In genomic region chr7:101384931-101385330, GRCm38 (mm10) we compare ENCODE assay signal across 15 mouse cellular contexts. TPM values are rescaled to one million over a fixed set of nuclear protein-coding genes. Genes with fewer than 3 reads are reported as not detected.
DNase-seq lines count a peak whose midpoint lies in the region; ATAC-seq and TF ChIP-seq lines count a peak whose summit lies in the region.
"Had no signal": no experiment of that assay in that cellular context is flagged by ENCODE, and none has a peak within 500 bp of the region (broad histone marks: within the 10 kb centered on the region; RNA-seq: fewer than 3 reads in every experiment).

No protein-coding gene starts in this region.

- no peaks in the 10 kb centered on the region for H3K36me3 ChIP-seq in heart, adult 2 months (ENCODE audit: control insufficient read depth, insufficient read depth, low read length)
- peaks cover 32% of the 10 kb centered on the region; the same call in 1 of the 2 replicates for H3K36me3 ChIP-seq in liver, embryonic 15.5 days (replicated peaks)
- H3K36me3 ChIP-seq: hindbrain, embryonic 13.5 days had no signal

- H3K4me1 ChIP-seq in heart, adult 2 months (ENCODE audit: control insufficient read depth, insufficient read depth, low read length), result peaks cover 16% of the 10 kb centered on the region
- H3K4me1 ChIP-seq in lung, adult 2 months (ENCODE audit: control insufficient read depth, insufficient read depth, low read length), result peaks cover 19% of the 10 kb centered on the region
- peaks cover 56% of the 10 kb centered on the region for H3K4me1 ChIP-seq in bone marrow macrophage, adult 2 months (ENCODE audit: control insufficient read depth, insufficient read depth, low read length)
- peaks cover 39% of the 10 kb centered on the region for H3K4me1 ChIP-seq in liver, embryonic 15.5 days (replicated peaks)

- 31% methylated on average over 10 of the region's 10 CpGs for WGBS in heart, adult 2 months
- WGBS in lung, adult 2 months, result 32% methylated on average over 10 of the region's 10 CpGs
- 55% methylated on average over 10 of the region's 10 CpGs for WGBS in liver, embryonic 15.5 days (ENCODE audit: insufficient replicate concordance)

- no peaks in the 10 kb centered on the region for H3K9me3 ChIP-seq in liver, embryonic 15.5 days (replicated peaks)
- H3K9me3 ChIP-seq: hindbrain, embryonic 13.5 days; limb, embryonic 13.5 days had no signal

- peak in 1 of 2 experiments; percentile 43 for DNase-seq in heart, adult 2 months
- DNase-seq in heart, adult 9 months (ENCODE audit: low spot score in 2 of 2), result no peak
- DNase-seq in lung, adult 2 months, result no peak
- no peak for DNase-seq in lung, postnatal 36 days
- no peak for DNase-seq in layer of hippocampus, adult 8-10 months (ENCODE audit: low spot score in 2 of 2)
- no peak for DNase-seq in right cerebral cortex, postnatal 4 days
- DNase-seq: cerebellum, postnatal 36 days had no signal

- H3K27ac ChIP-seq in heart, adult 2 months, result peak overlapping the region; percentile 36
- peak overlapping the region; percentile 87 for H3K27ac ChIP-seq in bone marrow macrophage, adult 2 months (ENCODE audit: insufficient read depth, low read depth, low read length)
- peak overlapping the region; percentile 45; the same call in 1 of the 2 replicates for H3K27ac ChIP-seq in liver, embryonic 15.5 days (replicated peaks)
- H3K27ac ChIP-seq: hindbrain, embryonic 13.5 days; limb, embryonic 13.5 days had no signal

- no peaks in the 10 kb centered on the region for H3K79me2 ChIP-seq in heart, adult 2 months (replicated peaks; ENCODE audit: control insufficient read depth, insufficient read depth, low read length)

- TF ChIP-seq CTCF in heart, adult 2 months (IDR thresholded peaks at IDR 0.05), result no peak
- no peak for TF ChIP-seq CTCF in lung, adult 2 months (IDR thresholded peaks at IDR 0.05; ENCODE audit: insufficient read depth, low read length)
- TF ChIP-seq CTCF in bone marrow macrophage, adult 2 months (IDR thresholded peaks at IDR 0.05; ENCODE audit: low read depth, low read length), result no peak

- no peak overlapping the region for H3K4me2 ChIP-seq in liver, embryonic 15.5 days
- H3K4me2 ChIP-seq: hindbrain, embryonic 13.5 days; limb, embryonic 13.5 days had no signal

- intact Hi-C loops in heart, adult 2 months (cut with DNase I), result no loop called here

- TF ChIP-seq EP300 in heart, adult 2 months (IDR thresholded peaks at IDR 0.05; ENCODE audit: insufficient read depth, low read depth, low read length), result no peak

- H3K4me3 ChIP-seq in heart, adult 2 months, result peak overlapping the region; percentile 20; the same call in 1 of the 2 replicates
- peak overlapping the region; percentile 2 for H3K4me3 ChIP-seq in lung, adult 2 months (replicated peaks; ENCODE audit: extremely low read depth, low read depth, low read length)
- H3K4me3 ChIP-seq in bone marrow macrophage, adult 2 months (ENCODE audit: insufficient read depth, low read length), result peak overlapping the region; percentile 3; the same call in 1 of the 2 replicates
- H3K4me3 ChIP-seq in liver, embryonic 15.5 days (replicated peaks), result no peak overlapping the region
- H3K4me3 ChIP-seq: erythroblast, embryonic 14.5 days; hindbrain, embryonic 13.5 days; limb, embryonic 13.5 days; myocyte had no signal

- peak overlapping the region; percentile 20; the same call in 1 of the 2 replicates for H3K9ac ChIP-seq in heart, adult 2 months (ENCODE audit: low read depth, low read length)
- H3K9ac ChIP-seq in liver, embryonic 15.5 days, result no peak overlapping the region
- H3K9ac ChIP-seq: hindbrain, embryonic 13.5 days; limb, embryonic 13.5 days had no signal

- no peak for TF ChIP-seq POLR2A in heart, adult 2 months (IDR thresholded peaks at IDR 0.05; ENCODE audit: insufficient read depth, low read depth, low read length)
- TF ChIP-seq POLR2A in lung, adult 2 months (IDR thresholded peaks at IDR 0.05; ENCODE audit: borderline replicate concordance, extremely low read depth, low read depth, low read length), result no peak
- no peak for TF ChIP-seq POLR2A in bone marrow macrophage, adult 2 months (IDR thresholded peaks at IDR 0.05; ENCODE audit: borderline replicate concordance, low read depth, low read length)

- no peaks in the 10 kb centered on the region for H3K27me3 ChIP-seq in heart, adult 2 months (ENCODE audit: control insufficient read depth, insufficient read depth, low read length)
- H3K27me3 ChIP-seq in liver, embryonic 15.5 days, result no peaks in the 10 kb centered on the region
- H3K27me3 ChIP-seq: hindbrain, embryonic 13.5 days; limb, embryonic 13.5 days had no signal

- ATAC-seq in liver, embryonic 15.5 days (ENCODE audit: insufficient read depth), result no peak

RNA-seq across cellular contexts. Expression of gene Gm45837, which starts 25.8 kb away (rescaled TPM):
- not detected for total RNA-seq in heart, adult 2 months (2021)
- not detected in 2 replicates for polyA plus RNA-seq in heart, adult 2 months (2012; rRNA removed)
- polyA plus RNA-seq in lung, adult 2 months (2012; rRNA removed), result 0.68 and 1.7 TPM in 2 replicates
- polyA plus RNA-seq in bone marrow macrophage, adult 2 months (2012; ENCODE audit: insufficient read depth, insufficient read length, missing spikeins), result 8.7 and 11.2 TPM in 2 replicates
- 0.16 TPM in 1 of 2 replicates, not detected in the other for polyA plus RNA-seq in liver, embryonic 15.5 days (2015; fragmentation: Nextera tagmentation; extraction: Ambion mirVana)
- total RNA-seq in layer of hippocampus, adult 8-10 months (2022), result 1 to 10 TPM in 1 of 4 experiments, not detected in 3; 1.8 TPM
- total RNA-seq: gastrocnemius, adult 18-20 months had no signal
- polyA plus RNA-seq: C2C12; erythroblast, embryonic 14.5 days; hindbrain, embryonic 13.5 days had no signal

RNA-seq across cellular contexts. Expression of gene Pde2a, which starts 36.6 kb away (rescaled TPM):
- total RNA-seq in heart, adult 2 months (2021), result 10 to 100 TPM; 56.0 to 57.1 TPM
- 41.6 and 57.0 TPM in 2 replicates for polyA plus RNA-seq in heart, adult 2 months (2012; rRNA removed)
- 8.7 and 9.3 TPM in 2 replicates for polyA plus RNA-seq in lung, adult 2 months (2012; rRNA removed)
- 2.6 and 3.5 TPM in 2 replicates for polyA plus RNA-seq in bone marrow macrophage, adult 2 months (2012; ENCODE audit: insufficient read depth, insufficient read length, missing spikeins)
- polyA plus RNA-seq in liver, embryonic 15.5 days (2015; fragmentation: Nextera tagmentation; extraction: Ambion mirVana), result 12.0 and 13.9 TPM in 2 replicates
- 100 to 1,000 TPM; 320 to 356 (median 336) TPM for total RNA-seq in layer of hippocampus, adult 8-10 months (2022)

RNA-seq across cellular contexts. Expression of gene Arap1, which starts 37.1 kb away (rescaled TPM):
- 10 to 100 TPM; 30.1 to 32.6 TPM for total RNA-seq in heart, adult 2 months (2021)
- polyA plus RNA-seq in heart, adult 2 months (2012; rRNA removed), result 55.9 and 68.5 TPM in 2 replicates
- polyA plus RNA-seq in lung, adult 2 months (2012; rRNA removed), result 157 and 188 TPM in 2 replicates
- 326 and 363 TPM in 2 replicates for polyA plus RNA-seq in bone marrow macrophage, adult 2 months (2012; ENCODE audit: insufficient read depth, insufficient read length, missing spikeins)
- polyA plus RNA-seq in liver, embryonic 15.5 days (2015; fragmentation: Nextera tagmentation; extraction: Ambion mirVana), result 14.5 and 19.8 TPM in 2 replicates
- 10 to 100 TPM; 18.0 to 32.8 (median 26.4) TPM for total RNA-seq in layer of hippocampus, adult 8-10 months (2022)

Comparison
In these comparisons a context has a peak if more than half of its experiments do, and no peak if none do; other contexts are left out.
1. H3K27ac ChIP-seq: peak in every context shown above with its lines; median percentile 87 in bone marrow macrophage, adult 2 months; 45 in liver, embryonic 15.5 days; 36 in heart, adult 2 months.